Mouse (Mus musculus): Measurements from ENCODE around the gene P2rx3. TPM values are rescaled to one million over a fixed set of nuclear protein-coding genes. Genes with fewer than 3 reads are reported as not detected.

The P2rx3 gene
- polyA plus RNA-seq, 1 experiment from 2014 or later = 0.87 TPM

DNA sequence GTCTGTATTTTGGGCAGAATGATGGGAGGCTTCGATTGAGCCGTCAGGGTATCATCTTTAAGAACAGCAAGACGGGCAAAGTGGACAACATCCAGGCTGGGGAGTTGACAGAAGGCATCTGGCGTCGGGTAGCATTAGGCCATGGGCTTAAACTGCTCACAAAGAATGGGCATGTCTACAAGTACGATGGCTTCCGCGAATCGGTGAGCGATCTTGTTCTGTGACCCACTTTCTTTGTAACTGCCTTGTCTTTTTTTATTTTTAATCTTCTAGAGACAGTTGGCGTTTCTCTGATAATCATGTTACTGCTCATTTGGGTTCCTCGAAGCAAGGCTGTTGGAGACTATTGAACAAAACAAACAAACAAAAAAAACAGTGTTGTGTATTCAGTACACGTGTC is 1.1 kb upstream of the P2rx3 start:
- H3K4me3 ChIP-seq = peak overlapping the region; percentile 70
- peaks cover 42% of the 10 kb centered on the region for H3K36me3 ChIP-seq
- no peak for ATAC-seq (ENCODE audit: insufficient number of reproducible peaks, low FRiP score)
- peak overlapping the region; percentile 77 for H3K4me2 ChIP-seq
- peaks cover 15% of the 10 kb centered on the region for H3K4me1 ChIP-seq (replicated peaks)
- no peaks in the 10 kb centered on the region for H3K9me3 ChIP-seq (replicated peaks)
- WGBS = 82% methylated on average over 13 of the region's 13 CpGs
- no peaks in the 10 kb centered on the region for H3K27me3 ChIP-seq (replicated peaks)
- peak overlapping the region; percentile 94 for H3K9ac ChIP-seq
- no peak overlapping the region for H3K27ac ChIP-seq (ENCODE audit: poor library complexity, severe bottlenecking)

DNA sequence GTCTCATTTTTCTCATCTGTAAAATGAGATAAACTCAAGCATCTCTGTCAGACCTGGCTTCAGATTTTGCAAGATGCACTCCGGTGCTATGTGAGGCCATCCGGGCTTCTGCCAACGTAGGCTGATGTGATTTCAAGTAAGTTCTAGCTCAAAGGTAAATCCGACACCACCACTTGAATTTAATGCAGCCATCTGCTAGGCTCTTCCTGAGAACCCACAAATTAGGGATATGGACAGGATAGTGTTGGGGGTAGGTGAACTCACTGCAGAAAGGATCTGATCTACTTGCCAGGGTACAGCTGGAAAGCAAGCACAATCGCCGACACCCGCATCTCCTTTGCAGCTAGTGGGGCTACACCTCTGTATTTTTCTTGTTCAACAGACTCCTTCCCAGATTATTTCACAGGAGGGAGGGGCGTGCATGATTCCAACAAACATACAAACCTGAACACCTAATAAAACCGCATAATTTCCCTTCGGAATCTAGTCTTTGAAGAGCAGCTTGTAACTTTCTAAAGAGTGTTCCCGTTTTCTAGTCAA is 685 bp downstream of the P2rx3 start:
- Histone ChIP-seq H3K4me2 (peak overlapping the region; percentile 77), H3K9me3 (replicated peaks) (no peaks in the 10 kb centered on the region), H3K36me3 (peaks cover 25% of the 10 kb centered on the region), H3K4me3 (peak overlapping the region; percentile 70), H3K27ac (ENCODE audit: poor library complexity, severe bottlenecking) (no peak overlapping the region), H3K9ac (peak overlapping the region; percentile 94), H3K4me1 (replicated peaks) (peaks cover 15% of the 10 kb centered on the region), H3K27me3 (replicated peaks) (no peaks in the 10 kb centered on the region)
- 6% methylated on average over 11 of the region's 11 CpGs for WGBS
- 0 out of 2 replicates have a peak, but pooled peaks have one; percentile 27 for ATAC-seq (ENCODE audit: insufficient number of reproducible peaks, low FRiP score)

DNA sequence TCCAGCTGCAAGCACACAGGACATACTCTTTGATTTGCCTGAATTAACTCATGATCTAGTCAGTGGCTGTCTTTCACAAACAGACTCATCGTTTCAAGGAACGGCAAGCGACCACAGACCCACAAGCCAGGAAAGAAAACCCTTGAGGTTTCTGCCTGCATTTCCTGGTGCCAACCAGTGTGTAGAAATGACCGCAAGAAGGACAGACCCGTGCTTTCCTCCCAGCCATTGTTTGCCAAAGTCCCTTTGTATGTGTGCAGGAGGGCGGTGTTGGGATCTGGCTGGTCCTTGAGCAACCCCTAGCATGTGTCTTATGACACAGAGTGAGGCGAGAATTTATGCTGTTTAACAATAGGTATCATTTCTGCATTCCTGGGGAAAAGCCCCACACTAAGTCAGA is 3.1 kb downstream of the P2rx3 start:
- Histone ChIP-seq H3K4me2 (no peak overlapping the region), H3K4me1 (replicated peaks) (peaks cover 15% of the 10 kb centered on the region), H3K27ac (ENCODE audit: poor library complexity, severe bottlenecking) (no peak overlapping the region), H3K9me3 (replicated peaks) (no peaks in the 10 kb centered on the region), H3K9ac (no peak overlapping the region), H3K36me3 (peaks cover under 1% of the 10 kb centered on the region), H3K27me3 (replicated peaks) (no peaks in the 10 kb centered on the region), H3K4me3 (no peak overlapping the region)
- WGBS = 76% methylated on average over 7 of the region's 7 CpGs
- ATAC-seq (ENCODE audit: insufficient number of reproducible peaks, low FRiP score) = no peak

DNA sequence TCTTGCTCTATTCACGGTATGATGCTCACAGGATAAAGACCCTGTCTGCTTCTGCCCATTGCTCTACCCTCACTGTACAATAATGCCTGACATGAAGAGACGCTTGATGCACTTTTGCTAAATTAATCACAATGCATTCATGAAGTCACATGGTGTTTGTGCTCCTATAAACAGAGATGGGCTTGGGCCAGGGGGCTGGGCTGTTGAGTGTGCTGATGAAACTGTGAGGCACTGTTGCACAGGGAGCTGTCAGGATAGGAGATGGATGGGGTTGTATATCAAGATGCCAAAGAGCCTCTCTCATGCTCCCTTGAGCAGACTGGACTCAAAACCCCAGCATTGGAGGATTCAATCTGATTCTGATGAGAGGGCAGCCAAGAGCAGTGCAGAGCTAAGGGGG is 4.1 kb downstream of the P2rx3 start:
- H3K9ac ChIP-seq = no peak overlapping the region
- ATAC-seq (ENCODE audit: insufficient number of reproducible peaks, low FRiP score) = no peak

DNA sequence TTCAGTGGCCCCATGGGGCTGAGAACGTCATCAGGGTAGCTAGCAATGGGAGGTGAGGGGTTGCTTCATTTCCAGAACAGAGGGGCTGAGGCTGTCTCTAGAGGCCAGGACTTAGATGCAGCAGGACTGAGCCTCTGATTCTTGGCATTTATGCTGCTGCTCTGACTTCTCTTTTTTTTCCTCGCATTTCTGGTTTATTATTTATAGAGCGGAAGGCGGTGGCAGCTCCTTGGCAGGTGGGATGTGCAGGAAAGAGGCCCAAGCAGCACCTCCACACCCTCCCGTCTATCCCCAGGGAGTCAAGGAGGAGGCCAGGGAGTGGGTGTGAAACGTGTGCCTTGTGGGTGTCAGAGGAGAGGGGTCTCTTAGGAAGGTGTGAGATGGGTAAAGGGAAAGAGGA is 6.3 kb downstream of the P2rx3 start:
- ATAC-seq (ENCODE audit: insufficient number of reproducible peaks, low FRiP score) = no peak
- H3K27me3 ChIP-seq (replicated peaks) = no peaks in the 10 kb centered on the region
- WGBS = 52% methylated on average over 6 of the region's 6 CpGs
- no peaks in the 10 kb centered on the region for H3K36me3 ChIP-seq
- no peak overlapping the region for H3K9ac ChIP-seq
- H3K4me2 ChIP-seq = no peak overlapping the region
- H3K27ac ChIP-seq (ENCODE audit: poor library complexity, severe bottlenecking) = no peak overlapping the region
- no peaks in the 10 kb centered on the region for H3K9me3 ChIP-seq (replicated peaks)
- H3K4me1 ChIP-seq (replicated peaks) = no peaks in the 10 kb centered on the region
- H3K4me3 ChIP-seq = no peak overlapping the region

More for the DNA sequence above, 4.1 kb downstream of the P2rx3 start:
- Histone ChIP-seq H3K4me1 (replicated peaks) (peaks cover 10% of the 10 kb centered on the region), H3K4me3 (no peak overlapping the region), H3K27ac (ENCODE audit: poor library complexity, severe bottlenecking) (no peak overlapping the region), H3K4me2 (no peak overlapping the region), H3K9me3 (replicated peaks) (no peaks in the 10 kb centered on the region), H3K27me3 (replicated peaks) (no peaks in the 10 kb centered on the region), H3K36me3 (no peaks in the 10 kb centered on the region)
- WGBS = 74% methylated on average over 2 of the region's 2 CpGs

DNA sequence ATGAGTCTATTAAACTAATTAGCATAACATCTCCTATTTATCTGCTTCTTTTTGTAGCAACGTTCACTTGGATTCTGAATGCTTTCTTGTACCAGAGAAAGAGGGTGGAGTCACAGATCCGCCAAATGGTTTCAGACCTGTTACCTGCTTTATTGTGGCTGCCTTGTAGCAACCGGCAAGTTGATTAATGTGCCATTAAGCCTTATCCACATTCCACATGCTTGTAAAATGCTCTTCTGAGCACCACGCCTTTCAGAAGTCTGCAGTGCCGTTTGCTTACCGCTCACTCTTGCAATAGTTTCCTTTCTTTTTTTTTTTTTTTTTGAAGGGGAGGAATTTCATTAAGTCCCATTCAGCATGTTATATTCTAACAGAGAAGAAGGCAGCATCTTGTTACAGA is 7.4 kb downstream of the P2rx3 start:
- Histone ChIP-seq H3K27ac (ENCODE audit: poor library complexity, severe bottlenecking) (no peak overlapping the region), H3K9ac (no peak overlapping the region), H3K9me3 (replicated peaks) (no peaks in the 10 kb centered on the region), H3K27me3 (replicated peaks) (no peaks in the 10 kb centered on the region), H3K4me2 (no peak overlapping the region), H3K36me3 (no peaks in the 10 kb centered on the region), H3K4me1 (replicated peaks) (no peaks in the 10 kb centered on the region), H3K4me3 (no peak overlapping the region)
- ATAC-seq (ENCODE audit: insufficient number of reproducible peaks, low FRiP score) = no peak
- WGBS = 69% methylated on average over 6 of the region's 6 CpGs

DNA sequence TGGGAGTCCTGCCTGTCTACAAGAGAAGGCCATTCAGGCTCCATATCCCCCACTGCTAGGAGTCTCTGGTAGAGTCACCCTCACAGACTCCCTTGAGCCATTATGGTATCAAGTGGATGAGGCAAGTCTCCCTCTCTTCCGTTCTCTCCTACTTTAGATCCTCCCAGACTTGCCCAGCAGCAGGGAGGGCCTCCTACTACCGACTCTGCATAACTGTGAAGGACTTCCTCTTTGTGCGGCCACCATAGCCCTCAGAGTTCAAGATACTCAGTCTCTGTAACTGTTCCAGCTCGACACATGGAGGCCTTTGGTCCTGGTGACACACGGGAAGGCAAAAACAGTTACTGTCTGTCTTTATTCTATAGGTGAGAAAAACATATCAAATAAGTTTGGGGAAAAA is 10.0 kb downstream of the P2rx3 start:
- Histone ChIP-seq H3K4me1 (replicated peaks) (no peaks in the 10 kb centered on the region), H3K27me3 (replicated peaks) (peaks cover 14% of the 10 kb centered on the region), H3K4me3 (no peak overlapping the region), H3K36me3 (no peaks in the 10 kb centered on the region), H3K9ac (no peak overlapping the region), H3K9me3 (replicated peaks) (no peaks in the 10 kb centered on the region), H3K4me2 (no peak overlapping the region), H3K27ac (ENCODE audit: poor library complexity, severe bottlenecking) (no peak overlapping the region)
- no peak for ATAC-seq (ENCODE audit: insufficient number of reproducible peaks, low FRiP score)
- 56% methylated on average over 5 of the region's 5 CpGs for WGBS

DNA sequence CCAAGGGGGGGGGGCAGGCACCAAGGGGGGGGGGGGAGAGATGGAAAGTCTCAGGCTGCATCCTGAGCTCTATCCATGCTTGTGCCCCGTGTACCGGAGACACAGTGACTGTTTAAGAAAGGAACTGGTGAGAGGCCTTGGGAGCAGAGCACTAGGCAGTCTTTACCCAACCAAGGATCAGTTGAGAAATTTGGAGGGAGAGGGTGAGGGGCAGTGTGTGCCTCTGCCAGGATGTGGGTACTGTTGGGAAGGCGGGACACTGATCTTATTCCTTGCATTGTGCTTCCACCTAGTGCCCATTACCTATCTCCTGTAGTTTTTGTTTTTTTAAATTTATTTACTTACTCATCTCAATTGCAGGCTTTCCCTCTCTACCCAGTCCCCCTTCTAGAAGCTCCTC is 11.1 kb downstream of the P2rx3 start:
- Histone ChIP-seq H3K27ac (ENCODE audit: poor library complexity, severe bottlenecking) (no peak overlapping the region), H3K9me3 (replicated peaks) (no peaks in the 10 kb centered on the region), H3K4me1 (replicated peaks) (no peaks in the 10 kb centered on the region), H3K9ac (no peak overlapping the region), H3K36me3 (no peaks in the 10 kb centered on the region), H3K27me3 (replicated peaks) (peaks cover 18% of the 10 kb centered on the region), H3K4me2 (no peak overlapping the region), H3K4me3 (no peak overlapping the region)
- WGBS = 73% methylated on average over 3 of the region's 3 CpGs
- ATAC-seq (ENCODE audit: insufficient number of reproducible peaks, low FRiP score) = no peak

DNA sequence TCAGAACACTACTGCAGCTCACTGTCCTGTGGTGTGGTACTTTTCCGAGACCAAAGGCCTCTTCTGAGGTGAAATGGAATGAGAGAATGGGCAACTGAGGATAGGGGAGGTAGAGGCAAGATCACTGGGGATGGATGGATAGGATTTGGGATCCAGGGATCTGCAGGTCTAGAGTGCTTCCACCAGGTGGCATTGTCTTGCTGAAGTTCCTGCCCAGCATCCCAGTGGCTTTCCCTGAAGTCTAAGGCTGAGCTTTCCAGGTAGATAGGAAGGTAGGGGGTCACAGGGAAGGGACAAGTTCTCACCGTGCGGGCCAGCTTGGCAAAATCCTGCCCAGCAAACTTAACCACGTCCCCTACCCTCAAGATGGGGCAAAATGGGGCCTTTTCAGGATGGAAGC is 15.2 kb downstream of the P2rx3 start:
- H3K9ac ChIP-seq = no peak overlapping the region
- H3K27ac ChIP-seq (ENCODE audit: poor library complexity, severe bottlenecking) = no peak overlapping the region
- H3K4me1 ChIP-seq (replicated peaks) = no peaks in the 10 kb centered on the region
- H3K9me3 ChIP-seq (replicated peaks) = no peaks in the 10 kb centered on the region
- ATAC-seq (ENCODE audit: insufficient number of reproducible peaks, low FRiP score) = no peak
- 20% methylated on average over 4 of the region's 4 CpGs for WGBS
- H3K27me3 ChIP-seq (replicated peaks) = peaks cover 18% of the 10 kb centered on the region
- no peak overlapping the region for H3K4me2 ChIP-seq
- H3K4me3 ChIP-seq = no peak overlapping the region
- no peaks in the 10 kb centered on the region for H3K36me3 ChIP-seq

DNA sequence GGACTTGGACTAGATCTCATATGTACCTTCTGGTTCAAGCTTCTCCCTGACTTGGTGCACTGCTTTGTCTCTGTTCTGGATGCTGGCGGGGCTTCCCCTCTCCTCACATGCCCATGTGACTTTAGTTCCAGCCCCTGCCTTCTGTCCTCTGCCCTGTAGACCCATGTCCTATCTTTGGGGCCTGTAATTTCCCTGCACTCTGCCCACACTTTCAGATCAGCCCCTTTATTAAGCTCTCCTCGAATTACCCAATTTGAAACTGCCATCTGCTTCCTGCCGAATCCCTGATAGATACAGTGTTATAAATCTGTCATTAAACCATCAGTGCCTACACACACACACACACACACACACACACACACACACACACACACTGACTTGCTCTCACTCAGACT is 22.7 kb downstream of the P2rx3 start:
- H3K4me1 ChIP-seq (replicated peaks) = peaks cover 45% of the 10 kb centered on the region
- H3K9ac ChIP-seq = no peak overlapping the region
- WGBS = 45% methylated on average over 3 of the region's 3 CpGs
- no peaks in the 10 kb centered on the region for H3K27me3 ChIP-seq (replicated peaks)
- H3K4me3 ChIP-seq = no peak overlapping the region
- ATAC-seq (ENCODE audit: insufficient number of reproducible peaks, low FRiP score) = no peak
- H3K36me3 ChIP-seq = no peaks in the 10 kb centered on the region
- no peak overlapping the region for H3K27ac ChIP-seq (ENCODE audit: poor library complexity, severe bottlenecking)
- H3K9me3 ChIP-seq (replicated peaks) = no peaks in the 10 kb centered on the region
- H3K4me2 ChIP-seq = no peak overlapping the region

DNA sequence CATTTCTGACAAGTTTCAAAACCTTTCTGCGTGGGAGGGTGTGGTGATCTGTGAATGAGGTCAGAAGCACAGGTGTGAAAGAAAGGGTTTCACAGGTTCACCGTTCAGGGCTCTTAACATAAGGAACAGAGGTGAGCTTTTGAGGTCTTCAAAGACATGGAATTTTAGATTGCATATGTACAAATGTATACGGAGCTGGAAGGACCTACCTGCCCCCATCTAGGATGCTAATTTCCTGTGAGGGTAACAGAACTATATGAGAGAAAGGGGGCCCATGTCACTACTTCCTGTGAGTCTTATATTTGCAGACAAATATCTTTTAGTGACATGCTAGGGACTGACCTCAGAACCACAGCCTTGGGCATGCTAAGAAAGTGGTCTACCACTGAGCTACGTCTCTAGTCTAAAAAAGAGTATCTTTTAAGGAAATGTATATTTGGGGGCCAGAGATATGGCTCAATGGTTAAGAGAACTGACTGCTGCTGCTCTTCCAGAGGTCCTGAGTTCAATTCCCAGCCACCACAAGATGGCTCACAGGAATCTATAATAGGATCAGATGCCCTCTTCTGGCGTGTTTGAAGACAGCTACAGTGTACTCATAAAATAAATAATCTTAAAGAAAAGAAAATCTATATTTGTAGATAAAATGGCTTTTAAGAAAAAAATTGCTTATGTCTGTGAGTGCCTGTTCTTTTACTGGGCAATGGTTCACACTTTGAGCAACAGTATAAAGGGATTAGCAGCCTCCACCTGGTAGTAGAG is 23.3 kb downstream of the P2rx3 start:
- Histone ChIP-seq H3K9me3 (replicated peaks) (no peaks in the 10 kb centered on the region), H3K4me1 (replicated peaks) (peaks cover 48% of the 10 kb centered on the region), H3K9ac (no peak overlapping the region), H3K27ac (ENCODE audit: poor library complexity, severe bottlenecking) (no peak overlapping the region), H3K36me3 (no peaks in the 10 kb centered on the region), H3K4me3 (no peak overlapping the region), H3K27me3 (replicated peaks) (no peaks in the 10 kb centered on the region), H3K4me2 (no peak overlapping the region)
- WGBS = 81% methylated on average over 5 of the region's 5 CpGs
- no peak for ATAC-seq (ENCODE audit: insufficient number of reproducible peaks, low FRiP score)

DNA sequence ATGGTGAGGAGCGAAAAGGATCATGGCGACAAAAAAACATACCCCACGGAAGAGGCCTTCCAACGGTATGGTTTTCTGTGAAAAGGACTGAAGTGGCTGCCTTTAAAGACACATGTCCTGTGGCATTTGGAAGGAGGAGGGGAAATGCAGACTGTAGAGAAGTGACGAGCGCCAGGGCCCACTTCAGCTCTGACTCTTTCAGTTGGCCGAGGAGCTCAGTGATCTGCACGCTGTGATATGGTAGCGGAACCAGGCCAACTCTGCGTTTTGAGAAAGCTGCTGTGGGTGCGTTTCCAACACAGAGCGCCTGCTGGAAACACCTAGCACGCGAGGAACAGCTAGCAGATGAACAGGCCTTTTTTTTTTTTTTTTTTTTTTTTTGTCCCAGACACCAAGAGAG is 24.6 kb downstream of the P2rx3 start:
- no peak overlapping the region for H3K4me3 ChIP-seq
- no peaks in the 10 kb centered on the region for H3K27me3 ChIP-seq (replicated peaks)
- H3K4me1 ChIP-seq (replicated peaks) = peaks cover 48% of the 10 kb centered on the region
- no peaks in the 10 kb centered on the region for H3K36me3 ChIP-seq
- ATAC-seq (ENCODE audit: insufficient number of reproducible peaks, low FRiP score) = peak; percentile 60
- H3K9me3 ChIP-seq (replicated peaks) = no peaks in the 10 kb centered on the region
- WGBS = 51% methylated on average over 14 of the region's 14 CpGs
- peak overlapping the region; percentile 29 for H3K27ac ChIP-seq (ENCODE audit: poor library complexity, severe bottlenecking)
- H3K4me2 ChIP-seq = peak overlapping the region; percentile 3; the same call in 1 of the 2 replicates
- H3K9ac ChIP-seq = no peak overlapping the region

Data from heart, embryonic 12.5 days (tissue).